Mouse (Mus musculus) neural tube, postnatal 0 days (tissue): ENCODE measurements around the gene Dhx33. TPM values are rescaled to one million over a fixed set of nuclear protein-coding genes. Genes with fewer than 3 reads are reported as not detected.

ENCODE experiments used
- polyA plus RNA-seq: library from polyadenylated mRNA; unstranded; fragments of >200 nt; fragmentation: Nextera tagmentation; extraction: Ambion mirVana; gene quantifications from 2 replicates; pipeline ENCODE4 v1.2.1, GENCODE M21; 2015

Gene Dhx33
- polyA plus RNA-seq = 8.2 and 9.2 TPM in 2 replicates

GRCm38 (mm10) chr11:71004316-71004773 lies at the start of gene Dhx33:
Dhx33 (minus strand) TSS chr11:71004437.

DNA sequence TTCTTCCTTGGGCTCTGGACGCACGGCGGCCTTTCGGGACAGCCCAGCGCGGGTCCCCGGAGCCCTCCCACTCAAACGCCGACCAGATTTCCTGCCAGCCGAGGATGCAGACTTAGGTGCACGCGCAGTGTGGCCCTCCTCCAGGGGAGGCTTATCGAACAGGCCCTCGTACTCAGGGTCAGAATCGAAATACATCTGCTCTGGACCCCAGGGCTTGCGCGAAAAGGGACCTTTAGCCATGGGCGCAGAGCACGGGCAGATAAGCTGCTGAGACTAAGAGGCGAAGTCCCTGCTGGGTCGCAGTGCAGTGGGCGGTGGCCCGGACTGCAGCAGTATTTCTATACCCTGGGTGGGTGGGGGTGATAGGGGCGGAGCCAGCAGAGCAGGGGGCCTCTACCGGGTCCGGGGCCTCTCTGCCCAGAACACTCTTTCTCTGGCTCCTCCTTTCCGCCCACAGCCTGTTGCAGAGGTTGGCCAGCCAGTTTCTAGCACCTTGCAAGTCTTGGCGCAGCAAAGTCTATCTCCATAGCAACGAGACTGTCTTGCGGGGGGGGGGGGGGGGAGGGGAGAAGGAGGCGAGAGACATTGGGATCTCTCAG lies 29.0 kb upstream of the Dhx33 start, which contains the start of gene 6330403K07Rik:
6330403K07Rik (minus strand) TSS at position 351 of the 599 bp plus-strand sequence.

GRCm38 (mm10) chr11:71019201-71020068 lies 15.2 kb upstream of the Dhx33 start, which contains the start of the genes Mis12 and Derl2:
Mis12 (plus strand) TSS chr11:71019611.
Derl2 (minus strand) TSS chr11:71019841.

GRCm38 (mm10) chr11:70982557-70983228 lies 21.5 kb downstream of the Dhx33 start, which contains the start of gene C1qbp:
C1qbp (minus strand) TSS chr11:70983026.

GRCm38 (mm10) chr11:70969821-70970559 lies 34.2 kb downstream of the Dhx33 start, which contains the start of the genes Nup88 and Rpain:
Nup88 (minus strand) TSS chr11:70969973.
Rpain (plus strand) TSS chr11:70970213.

Other genes starting within 250 kb of the Dhx33 start
- 13.2 and 15.0 TPM in 2 replicates for gene Zfp3, start 240.2 kb downstream of the Dhx33 start, polyA plus RNA-seq
- gene Scimp, start 191.9 kb downstream of the Dhx33 start, polyA plus RNA-seq = 0.28 and 0.36 TPM in 2 replicates
- gene Rabep1, start 159.7 kb downstream of the Dhx33 start, polyA plus RNA-seq = 98.5 and 103 TPM in 2 replicates
- 80.3 and 86.6 TPM in 2 replicates for gene Nup88, start 34.5 kb downstream of the Dhx33 start, polyA plus RNA-seq
- 68.7 and 70.7 TPM in 2 replicates for gene Rpain, start 34.2 kb downstream of the Dhx33 start, polyA plus RNA-seq
- gene C1qbp, start 21.4 kb downstream of the Dhx33 start, polyA plus RNA-seq = 180 and 197 TPM in 2 replicates
- 15.8 and 17.7 TPM in 2 replicates for gene Mis12, start 15.2 kb upstream of the Dhx33 start, polyA plus RNA-seq
- 24.3 and 27.5 TPM in 2 replicates for gene Derl2, start 15.4 kb upstream of the Dhx33 start, polyA plus RNA-seq
- gene 6330403K07Rik, start 29.1 kb upstream of the Dhx33 start, polyA plus RNA-seq = 736 and 759 TPM in 2 replicates
- not detected in 2 replicates for gene Nlrp1a, start 140.3 kb upstream of the Dhx33 start, polyA plus RNA-seq
- gene Nlrp1b, start 226.3 kb upstream of the Dhx33 start, polyA plus RNA-seq = not detected in 2 replicates